Mouse (Mus musculus) thymus, adult 2 months (tissue): Measurements from ENCODE around the gene Trip6. TPM values are rescaled to one million over a fixed set of nuclear protein-coding genes. Genes with fewer than 3 reads are reported as not detected.

ENCODE experiments used
- DNase-seq: peaks from one replicate; pipeline ENCODE4 v3.0.0; 2021
- H3K27ac ChIP-seq: fragments of 200-500 bp; 2 replicates; pipeline ENCODE4 v1.5.1; 2012; ENCODE audit warnings: low read length, control low read depth; ENCODE audit not compliant: control insufficient read depth, insufficient read depth
- H3K27me3 ChIP-seq: fragments of 200-500 bp; 2 replicates; pipeline ENCODE4 v1.6.1; 2012; ENCODE audit warnings: mild to moderate bottlenecking, low read length, moderate library complexity, mixed read lengths; ENCODE audit not compliant: control insufficient read depth, insufficient read depth
- H3K36me3 ChIP-seq: fragments of 200-500 bp; 2 replicates; pipeline ENCODE4 v1.6.1; 2012; ENCODE audit warnings: mild to moderate bottlenecking, low read length, moderate library complexity; ENCODE audit not compliant: control insufficient read depth, insufficient read depth
- H3K4me1 ChIP-seq: fragments of 200-500 bp; replicated peaks from 2 replicates; pipeline ENCODE4 v1.6.1; 2012; ENCODE audit warnings: low read length; ENCODE audit not compliant: control insufficient read depth, insufficient read depth
- H3K4me3 ChIP-seq: fragments of 200-500 bp; 2 replicates; pipeline ENCODE4 v1.5.1; 2012; ENCODE audit warnings: mild to moderate bottlenecking, low read length, control low read depth, moderate library complexity; ENCODE audit not compliant: control insufficient read depth, insufficient read depth
- CTCF ChIP-seq: fragments of 200-500 bp; IDR thresholded peaks from 2 replicates; pipeline ENCODE4 v1.5.1; 2012; ENCODE audit warnings: mild to moderate bottlenecking, control low read depth, low read length, moderate library complexity, borderline replicate concordance; ENCODE audit not compliant: control insufficient read depth, poor library complexity, insufficient read depth; ENCODE audit errors: extremely low read depth
- POLR2A ChIP-seq: fragments of 200-500 bp; IDR thresholded peaks from 2 replicates; pipeline ENCODE4 v1.6.1; 2012; ENCODE audit warnings: mild to moderate bottlenecking, low read length, control low read depth, moderate library complexity; ENCODE audit not compliant: control insufficient read depth, poor library complexity, insufficient read depth; ENCODE audit errors: extremely low read depth
- WGBS: fragments of 180-500 bp; shearing (Covaris S2); methylation state at CpG from one replicate; pipeline ENCODE4 v1.1.7; 2018; 5-methylcytosine and 5-hydroxymethylcytosine counted together
- polyA plus RNA-seq: library from polyadenylated mRNA; depleted of rRNA; stranded (reverse); fragments of >200 nt; gene quantifications from 2 replicates; pipeline ENCODE4 v1.2.3, GENCODE M21; 2012

The Trip6 gene
- polyA plus RNA-seq, 1 experiment, result 28.0 TPM

GRCm38 (mm10) chr5:137301253-137301652 lies 13.0 kb downstream of the Trip6 start:
- WGBS, result 98% methylated on average over 21 of the region's 21 CpGs

DNA sequence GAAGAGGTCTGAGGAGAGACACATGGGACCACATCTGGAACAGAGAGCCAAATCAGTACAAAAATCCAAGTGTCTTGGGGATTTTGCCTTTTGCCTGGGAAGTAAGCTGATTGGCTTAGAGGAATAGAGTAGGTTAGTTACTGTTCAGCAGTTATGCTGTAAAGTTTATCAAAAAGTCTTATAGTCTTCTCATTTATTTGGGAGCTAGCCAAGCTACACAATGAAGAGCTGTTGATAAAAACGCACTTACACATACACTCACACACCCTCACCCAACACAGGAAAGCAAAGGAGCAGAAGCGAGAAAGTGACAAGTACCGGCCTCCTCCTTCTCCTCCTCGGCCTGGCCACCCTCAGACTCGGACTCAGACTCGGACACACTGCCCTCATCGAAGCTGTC lies 15.0 kb downstream of the Trip6 start:
- TF ChIP-seq CTCF (no peak), POLR2A (no peak)
- no peak overlapping the region for H3K27ac ChIP-seq
- H3K27me3 ChIP-seq, result no peaks in the 10 kb centered on the region; the same call in 1 of the 2 replicates
- peaks cover 5% of the 10 kb centered on the region for H3K4me1 ChIP-seq
- H3K36me3 ChIP-seq, result peaks cover 86% of the 10 kb centered on the region
- H3K4me3 ChIP-seq, result no peak overlapping the region
- no peak for DNase-seq
- 91% methylated on average over 7 of the region's 7 CpGs for WGBS

More at GRCm38 (mm10) chr5:137301253-137301652, 13.0 kb downstream of the Trip6 start:
- DNase-seq, result no peak
- peaks cover 77% of the 10 kb centered on the region for H3K36me3 ChIP-seq
- H3K27ac ChIP-seq, result no peak overlapping the region
- no peak overlapping the region for H3K4me3 ChIP-seq
- peaks cover 10% of the 10 kb centered on the region for H3K4me1 ChIP-seq
- TF ChIP-seq CTCF, result no peak
- no peak for TF ChIP-seq POLR2A
- H3K27me3 ChIP-seq, result no peaks in the 10 kb centered on the region; the same call in 1 of the 2 replicates

- H3K27ac ChIP-seq, result no peak overlapping the region
- H3K27me3 ChIP-seq, result no peaks in the 10 kb centered on the region; the same call in 1 of the 2 replicates
- no peak for TF ChIP-seq CTCF
- no peak for TF ChIP-seq POLR2A
- peaks cover 67% of the 10 kb centered on the region for H3K36me3 ChIP-seq
- peaks cover 17% of the 10 kb centered on the region for H3K4me1 ChIP-seq
- H3K4me3 ChIP-seq, result no peak overlapping the region
- DNase-seq, result no peak
- 93% methylated on average over 14 of the region's 14 CpGs for WGBS
Observed at GRCm38 (mm10) chr5:137297126-137297525, 17.1 kb downstream of the Trip6 start.

DNA sequence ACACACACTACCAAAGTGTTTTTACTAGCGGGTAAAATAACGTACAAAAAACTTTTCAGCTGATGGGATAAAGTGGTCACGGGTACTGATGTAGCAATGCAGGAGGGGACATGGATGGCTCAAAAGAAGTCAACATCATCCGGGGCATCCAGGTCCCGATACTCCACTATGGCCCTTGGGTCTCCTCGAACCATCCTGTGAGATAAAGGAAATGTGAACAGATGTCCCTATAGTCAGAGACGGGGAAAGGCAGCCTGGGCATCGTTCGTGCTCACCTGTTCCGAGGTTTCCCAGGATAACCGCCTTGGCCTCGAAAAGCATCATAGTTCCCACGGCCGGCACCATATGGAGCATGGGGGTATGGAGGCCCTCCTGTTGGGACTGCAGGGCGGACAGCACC lies 18.5 kb downstream of the Trip6 start:
- no peak for TF ChIP-seq POLR2A
- TF ChIP-seq CTCF, result no peak
- H3K36me3 ChIP-seq, result peaks cover 53% of the 10 kb centered on the region
- peaks cover 17% of the 10 kb centered on the region for H3K4me1 ChIP-seq
- no peak overlapping the region for H3K27ac ChIP-seq
- no peak overlapping the region for H3K4me3 ChIP-seq
- no peaks in the 10 kb centered on the region; the same call in 1 of the 2 replicates for H3K27me3 ChIP-seq
- 95% methylated on average over 15 of the region's 15 CpGs for WGBS
- no peak for DNase-seq

- H3K27ac ChIP-seq, result no peak overlapping the region
- H3K36me3 ChIP-seq, result peaks cover 49% of the 10 kb centered on the region
- H3K4me1 ChIP-seq, result peaks cover 17% of the 10 kb centered on the region
- no peaks in the 10 kb centered on the region; the same call in 1 of the 2 replicates for H3K27me3 ChIP-seq
- WGBS, result 92% methylated on average over 9 of the region's 9 CpGs
- DNase-seq, result no peak
- no peak overlapping the region for H3K4me3 ChIP-seq
- TF ChIP-seq POLR2A, result no peak
- no peak for TF ChIP-seq CTCF
Observed at GRCm38 (mm10) chr5:137295296-137295695, 18.9 kb downstream of the Trip6 start.

DNA sequence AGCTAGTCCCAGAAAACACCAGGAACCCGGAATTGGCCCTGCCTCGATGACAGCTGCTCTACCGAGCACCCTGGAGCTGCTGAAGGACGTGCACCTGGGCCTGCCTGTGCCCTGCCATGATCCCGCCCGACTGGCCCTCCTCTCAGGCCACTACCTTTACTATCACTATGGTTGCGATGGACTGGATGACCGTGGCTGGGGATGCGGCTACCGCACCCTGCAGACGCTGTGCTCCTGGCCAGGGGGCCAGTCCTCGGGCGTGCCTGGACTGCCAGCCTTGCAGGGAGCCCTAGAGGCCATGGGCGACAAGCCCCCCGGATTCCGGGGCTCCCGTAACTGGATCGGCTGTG lies 19.5 kb downstream of the Trip6 start:
- 38% methylated on average over 18 of the region's 18 CpGs for WGBS
- TF ChIP-seq CTCF, result no peak
- TF ChIP-seq POLR2A, result no peak
- DNase-seq, result no peak
- H3K4me3 ChIP-seq, result peak overlapping the region; percentile 36
- H3K4me1 ChIP-seq, result peaks cover 17% of the 10 kb centered on the region
- H3K27me3 ChIP-seq, result no peaks in the 10 kb centered on the region; the same call in 1 of the 2 replicates
- peaks cover 43% of the 10 kb centered on the region for H3K36me3 ChIP-seq
- no peak overlapping the region for H3K27ac ChIP-seq

DNA sequence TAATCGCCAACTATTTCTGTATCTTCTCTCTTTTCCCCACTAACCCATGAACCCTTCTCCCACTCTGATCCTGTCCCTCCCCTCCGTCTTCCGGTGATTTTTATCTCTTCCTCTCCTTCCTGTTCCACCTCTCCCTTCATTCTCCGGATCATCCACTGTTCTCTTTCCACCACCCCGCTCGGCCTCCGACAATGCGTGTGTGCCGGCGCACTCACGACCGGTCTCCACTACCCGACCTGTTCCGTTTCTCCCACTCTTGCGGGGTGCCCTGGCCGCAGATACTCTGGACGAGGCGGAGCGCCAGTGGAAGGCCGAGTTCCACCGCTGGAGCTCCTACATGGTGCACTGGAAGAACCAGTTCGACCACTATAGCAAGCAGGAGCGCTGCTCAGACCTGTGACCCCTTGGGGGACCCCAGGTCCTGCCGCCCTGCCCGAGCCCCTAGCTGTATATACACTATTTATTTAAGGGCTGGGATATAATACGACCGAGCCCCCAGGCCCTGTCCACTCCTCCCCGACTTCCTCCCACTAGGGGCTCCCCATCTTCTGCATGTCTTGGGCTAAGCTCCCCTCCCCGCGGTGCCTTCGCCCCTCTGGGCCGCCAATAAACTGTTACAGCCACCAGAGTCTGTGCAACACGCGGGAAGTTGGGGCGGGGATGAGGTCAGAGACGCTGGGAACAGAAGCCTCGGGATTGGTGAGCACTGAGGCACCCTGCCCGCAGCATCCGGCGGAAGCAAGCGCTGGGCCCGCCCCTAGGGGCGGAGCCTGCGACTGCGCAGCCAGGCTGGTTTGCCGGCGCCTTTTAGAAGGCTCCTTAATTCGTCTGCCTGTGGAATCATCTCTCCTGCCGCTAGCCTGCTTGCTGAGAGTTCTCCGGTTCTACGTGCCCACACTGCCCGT lies 20.1 kb downstream of the Trip6 start, which contains the start of gene Ufsp1:
Ufsp1 (plus strand) TSS at position 791 of the 905 bp plus-strand sequence.
- TF ChIP-seq CTCF (0 out of 2 replicates have a peak, but pooled peaks have one; percentile 63), POLR2A (peak; percentile 64; the same call in 1 of the 2 replicates)
- peak; percentile 94 for DNase-seq
- Histone ChIP-seq H3K27ac (no peak within 1 kb of the TSS), H3K27me3 (peaks cover 3% of the 10 kb centered on the region; the same call in 1 of the 2 replicates), H3K36me3 (peaks cover 37% of the 10 kb centered on the region), H3K4me1 (peaks cover 19% of the 10 kb centered on the region), H3K4me3 (peak within 1 kb of the TSS; percentile 50)
- WGBS, result under 1% methylated on average over 52 of the region's 52 CpGs
